Mouse (Mus musculus) C2C12 (cell line): ENCODE measurements at regions not wholly inside any gene's neighbourhood (a gene's known extent, or its start where the extent isn't known, plus 50 kb on each side); places are given as distances from the start of the nearest gene placed in this dataset.

Source experiments
- H3K27me3 ChIP-seq: one replicate; pipeline ENCODE4 v1.6.1; 2011; ENCODE audit not compliant: control insufficient read depth, insufficient read depth, insufficient read length
- H3K36me3 ChIP-seq: one replicate; pipeline ENCODE4 v1.6.1; 2011; ENCODE audit not compliant: control insufficient read depth, insufficient read depth
- H3K4me3 ChIP-seq: one replicate; pipeline ENCODE4 v1.5.1; 2011; ENCODE audit warnings: mild to moderate bottlenecking, control low read depth; ENCODE audit not compliant: poor library complexity, insufficient read depth, severe bottlenecking
- H3K79me2 ChIP-seq: one replicate; pipeline ENCODE4 v1.6.1; 2011; ENCODE audit not compliant: control insufficient read depth, insufficient read depth
- H3K79me3 ChIP-seq: one replicate; pipeline ENCODE4 v1.6.1; 2011; ENCODE audit warnings: low read depth, control low read depth
- H3ac ChIP-seq: one replicate; pipeline ENCODE3; 2011; ENCODE audit warnings: low read depth; ENCODE audit not compliant: control insufficient read depth, insufficient read length
- CEBPB ChIP-seq: IDR thresholded peaks from one replicate; pipeline ENCODE4 v1.6.1; 2011; ENCODE audit warnings: low read depth, mild to moderate bottlenecking, control low read depth, moderate library complexity
- CTCF ChIP-seq: IDR thresholded peaks from one replicate; pipeline ENCODE4 v1.5.1; 2011; ENCODE audit not compliant: control insufficient read depth, insufficient read depth, insufficient read length
- FOSL1 ChIP-seq: IDR thresholded peaks from one replicate; pipeline ENCODE4 v1.8.0; 2011; ENCODE audit warnings: mild to moderate bottlenecking, low read length; ENCODE audit not compliant: poor library complexity, insufficient read depth, severe bottlenecking
- MAX ChIP-seq: IDR thresholded peaks from one replicate; pipeline ENCODE4 v1.6.1; 2011; ENCODE audit warnings: mild to moderate bottlenecking, control low read depth
- MYOD1 ChIP-seq: IDR thresholded peaks from one replicate; pipeline ENCODE4 v1.6.1; 2011; ENCODE audit warnings: low read depth; ENCODE audit not compliant: control insufficient read depth, insufficient read length
- MYOG ChIP-seq: IDR thresholded peaks from one replicate; pipeline ENCODE4 v1.6.1; 2011; ENCODE audit not compliant: control insufficient read depth, insufficient read length; ENCODE audit errors: extremely low read depth
- USF1 ChIP-seq: IDR thresholded peaks from one replicate; pipeline ENCODE4 v1.6.1; 2011; ENCODE audit warnings: low read depth, mild to moderate bottlenecking, control low read depth, moderate library complexity

GRCm38 (mm10) chr10:118620611-118621010 lies 179.8 kb downstream of the Ifng start:
- TF ChIP-seq CTCF (no peak), USF1 (no peak), FOSL1 (no peak), MYOG (no peak), MYOD1 (no peak), CEBPB (no peak), MAX (no peak)
- H3K36me3 ChIP-seq: no peaks in the 10 kb centered on the region
- no peak overlapping the region for H3K4me3 ChIP-seq
- H3K27me3 ChIP-seq: no peaks in the 10 kb centered on the region
- no peaks in the 10 kb centered on the region for H3K79me3 ChIP-seq
- no peak overlapping the region for H3ac ChIP-seq
- no peaks in the 10 kb centered on the region for H3K79me2 ChIP-seq

DNA sequence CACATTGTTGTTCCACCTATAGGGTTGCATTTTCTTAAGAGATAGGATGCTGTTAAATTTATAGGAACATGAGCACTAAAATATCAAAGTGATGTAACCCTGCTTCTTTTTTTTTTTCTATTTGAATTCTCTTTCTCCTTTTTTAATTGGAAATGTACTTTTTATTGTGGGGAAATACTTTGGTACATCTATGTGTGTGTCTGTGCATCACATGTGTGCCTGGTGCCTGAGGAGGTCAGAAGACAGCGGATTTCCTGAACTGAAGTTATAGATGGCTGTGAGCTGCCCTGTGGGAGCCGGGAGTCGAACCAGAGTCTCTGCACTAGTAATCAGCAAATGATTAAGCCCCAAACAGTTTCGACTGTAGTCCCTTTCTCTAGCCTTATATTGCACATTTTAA lies 180.7 kb downstream of the Ifng start:
- H3K79me3 ChIP-seq: no peaks in the 10 kb centered on the region
- no peak overlapping the region for H3ac ChIP-seq
- no peak for TF ChIP-seq MYOG
- TF ChIP-seq CTCF: no peak
- no peak for TF ChIP-seq MAX
- H3K27me3 ChIP-seq: no peaks in the 10 kb centered on the region
- H3K4me3 ChIP-seq: no peak overlapping the region
- H3K79me2 ChIP-seq: no peaks in the 10 kb centered on the region
- H3K36me3 ChIP-seq: no peaks in the 10 kb centered on the region

DNA sequence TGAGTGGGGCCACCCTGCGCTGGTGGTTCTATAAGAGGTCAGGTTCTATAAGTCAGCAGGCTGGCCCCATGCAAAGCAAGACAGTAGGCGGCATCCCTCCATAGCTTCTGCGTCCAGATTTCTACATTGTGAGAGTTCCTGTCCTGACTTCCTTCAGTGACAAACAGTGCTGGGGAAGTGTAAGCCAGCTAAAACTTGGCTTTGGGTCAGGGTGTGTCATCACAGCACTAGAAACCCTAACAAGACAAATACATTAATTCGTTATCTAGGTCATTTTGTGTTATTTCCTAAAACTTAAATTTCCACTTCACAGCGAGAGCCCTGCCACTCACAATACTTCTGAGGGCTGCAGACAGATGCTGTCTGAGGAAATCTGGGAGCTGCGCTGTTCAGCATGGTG lies 181.3 kb downstream of the Ifng start:
- H3K79me3 ChIP-seq: no peaks in the 10 kb centered on the region
- H3ac ChIP-seq: no peak overlapping the region
- H3K79me2 ChIP-seq: no peaks in the 10 kb centered on the region
- H3K4me3 ChIP-seq: no peak overlapping the region
- TF ChIP-seq MAX: no peak
- TF ChIP-seq MYOG: no peak
- TF ChIP-seq CTCF: no peak
- TF ChIP-seq MYOD1: no peak
- no peak for TF ChIP-seq CEBPB
- no peak for TF ChIP-seq FOSL1
- TF ChIP-seq USF1: no peak
- H3K27me3 ChIP-seq: no peaks in the 10 kb centered on the region
- H3K36me3 ChIP-seq: no peaks in the 10 kb centered on the region

DNA sequence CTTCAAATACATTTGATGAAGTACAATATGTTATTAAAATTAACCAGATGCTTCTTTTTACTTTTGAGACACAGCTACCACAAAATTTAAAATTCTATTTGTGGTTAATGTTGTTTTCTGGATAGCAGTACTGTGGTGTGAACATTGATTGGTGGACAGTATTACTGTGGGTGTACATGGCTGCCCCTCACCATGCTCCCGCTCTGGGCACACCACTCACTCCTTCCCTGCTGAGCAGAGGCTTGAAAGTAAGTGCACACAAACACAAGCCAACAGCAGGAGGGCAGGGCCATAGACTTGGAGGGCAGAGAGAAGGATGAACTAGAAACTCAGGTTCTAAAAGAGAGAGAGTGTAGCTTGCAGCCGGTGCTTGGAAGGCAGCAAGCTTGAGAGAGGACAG lies 182.1 kb downstream of the Ifng start:
- no peaks in the 10 kb centered on the region for H3K36me3 ChIP-seq
- TF ChIP-seq MYOD1 (no peak), FOSL1 (no peak), CTCF (no peak), MAX (no peak), USF1 (no peak), CEBPB (no peak), MYOG (no peak)
- H3K27me3 ChIP-seq: no peaks in the 10 kb centered on the region
- no peak overlapping the region for H3ac ChIP-seq
- no peak overlapping the region for H3K4me3 ChIP-seq
- no peaks in the 10 kb centered on the region for H3K79me2 ChIP-seq
- H3K79me3 ChIP-seq: no peaks in the 10 kb centered on the region

- Histone ChIP-seq H3K27me3 (no peaks in the 10 kb centered on the region), H3K79me2 (no peaks in the 10 kb centered on the region), H3K36me3 (no peaks in the 10 kb centered on the region), H3K79me3 (no peaks in the 10 kb centered on the region), H3K4me3 (no peak overlapping the region), H3ac (no peak overlapping the region)
- no peak for TF ChIP-seq CEBPB
- no peak for TF ChIP-seq CTCF
- no peak for TF ChIP-seq MYOD1
- TF ChIP-seq MAX: no peak
- no peak for TF ChIP-seq FOSL1
- no peak for TF ChIP-seq USF1
- TF ChIP-seq MYOG: no peak
Measured at GRCm38 (mm10) chr10:118624368-118624767, 183.5 kb downstream of the Ifng start.

DNA sequence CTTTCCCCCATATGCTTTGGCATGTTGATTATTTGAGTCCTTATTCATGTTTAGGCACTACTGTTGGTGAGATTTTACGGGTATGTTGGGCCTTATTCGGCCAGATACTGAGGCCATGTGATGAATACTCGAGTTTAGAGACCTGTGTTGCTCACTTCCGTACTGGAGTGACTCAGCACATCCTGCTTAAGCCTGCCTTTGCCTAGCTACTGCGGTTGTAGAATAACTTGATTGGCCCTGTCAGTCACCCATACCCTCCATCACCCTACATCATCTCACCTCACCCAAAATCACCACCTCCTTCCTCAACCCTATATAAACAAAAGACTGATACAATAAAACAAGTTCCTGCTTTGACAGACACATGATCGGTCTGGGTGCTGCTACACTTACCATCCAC lies 187.2 kb downstream of the Ifng start:
- no peak overlapping the region for H3ac ChIP-seq
- no peak overlapping the region for H3K4me3 ChIP-seq
- TF ChIP-seq MYOD1 (no peak), FOSL1 (no peak), CTCF (no peak), USF1 (no peak), CEBPB (no peak), MYOG (no peak), MAX (no peak)
- H3K27me3 ChIP-seq: no peaks in the 10 kb centered on the region
- no peaks in the 10 kb centered on the region for H3K79me2 ChIP-seq
- H3K79me3 ChIP-seq: no peaks in the 10 kb centered on the region
- no peaks in the 10 kb centered on the region for H3K36me3 ChIP-seq
